Mouse (Mus musculus): ENCODE results near the gene 4930404H24Rik.
A peak's percentile ranks its signal among the peaks of the same experiment; 100 is the strongest.

The 4930404H24Rik gene

DNA sequence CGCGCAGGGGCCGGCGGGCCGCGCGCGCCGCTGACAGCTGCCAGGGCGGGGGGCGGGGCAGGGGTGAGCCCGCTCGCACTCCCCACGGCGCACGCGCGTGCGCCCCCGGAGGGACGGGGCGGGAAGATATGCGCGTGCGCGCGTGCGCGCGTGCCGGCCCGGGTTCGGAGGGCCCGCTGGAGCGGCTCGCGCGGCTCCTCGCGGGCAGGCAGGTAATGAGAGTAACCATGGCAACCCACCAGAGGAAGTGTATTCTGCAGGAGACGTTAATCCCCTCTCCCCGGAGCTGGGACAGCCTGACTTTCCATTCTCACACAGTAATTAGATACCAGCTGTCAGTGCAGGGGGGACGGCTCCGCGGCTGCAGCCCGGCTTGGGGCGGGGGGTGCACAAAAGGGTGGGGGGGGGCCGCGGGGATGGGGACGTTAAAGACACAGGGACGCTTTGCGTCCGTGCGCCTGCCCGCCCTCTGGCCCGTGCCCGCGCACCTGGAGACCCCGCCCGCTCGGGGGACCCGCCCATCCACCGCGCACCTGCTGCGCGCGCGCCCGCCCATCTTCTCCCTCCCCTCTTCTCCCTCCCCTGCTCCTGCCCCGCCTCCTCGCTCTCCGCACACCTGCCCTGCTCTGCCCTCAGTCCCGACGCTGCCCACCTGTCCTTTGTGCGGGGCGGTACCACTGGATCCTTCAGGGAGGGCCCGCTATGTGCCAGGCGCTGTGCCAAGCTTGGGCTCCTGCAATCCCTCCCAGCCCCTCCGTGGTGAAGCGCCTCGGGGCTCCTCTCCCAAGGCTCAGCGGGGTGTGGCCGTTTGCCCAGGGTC lies at the start of gene 4930404H24Rik:
Gene 4930404H24Rik (plus strand): TSS at position 218 of the 820 bp plus-strand sequence.
- H3K36me3 ChIP-seq (ENCODE audit: control insufficient read depth, insufficient read depth, low read length, poor library complexity, severe bottlenecking) = no peaks in the 10 kb centered on the region
- peak; percentile 82 for DNase-seq (ENCODE audit: low read depth, low spot score)
- H3K27me3 ChIP-seq (ENCODE audit: control insufficient read depth, insufficient read depth, low read length, poor library complexity, severe bottlenecking) = no peaks in the 10 kb centered on the region

DNA sequence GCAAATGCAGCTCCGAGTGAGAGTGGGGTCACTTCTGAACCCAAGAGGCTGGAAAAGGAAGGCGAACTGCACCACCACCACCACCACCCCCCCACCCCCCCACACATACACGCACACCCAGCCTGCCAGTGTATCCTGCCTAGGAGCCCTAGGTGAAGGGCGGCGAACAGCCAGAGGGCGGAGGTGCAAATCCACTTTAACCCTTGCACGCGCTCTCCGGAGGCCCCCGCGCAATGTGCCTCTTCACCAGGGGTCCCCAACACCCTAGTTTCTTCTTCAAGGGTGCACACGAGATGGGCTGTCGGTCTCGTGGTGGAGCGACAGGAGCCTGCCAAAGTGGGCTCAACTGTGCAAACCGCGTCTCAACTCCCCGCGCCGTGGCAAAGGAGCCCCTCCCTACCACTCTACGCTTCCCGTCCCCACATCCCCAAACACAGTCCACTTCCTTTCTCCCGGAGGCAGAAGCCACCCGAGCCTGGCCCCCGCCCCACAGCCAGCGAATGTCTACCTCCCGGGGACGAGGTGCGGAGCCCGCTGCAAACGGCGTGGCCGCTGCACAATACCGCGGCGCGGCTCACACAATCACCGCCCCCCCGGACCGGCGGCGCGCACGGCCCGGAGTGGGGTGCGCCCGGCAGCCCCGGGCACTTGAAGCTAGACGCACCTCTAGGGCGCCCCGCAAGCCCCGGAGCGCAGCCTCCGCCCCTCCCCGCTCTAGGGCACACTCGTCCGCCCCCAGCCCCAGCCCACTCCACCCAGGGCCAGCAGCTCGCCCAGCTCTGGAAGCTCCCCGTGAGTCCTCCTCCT lies 49.0 kb upstream of the 4930404H24Rik start:
- H3K36me3 ChIP-seq (ENCODE audit: control insufficient read depth, insufficient read depth, low read length, poor library complexity, severe bottlenecking) = no peaks in the 10 kb centered on the region
- peaks cover 6% of the 10 kb centered on the region for H3K27me3 ChIP-seq (ENCODE audit: control insufficient read depth, insufficient read depth, low read length, poor library complexity, severe bottlenecking)
- DNase-seq (ENCODE audit: low read depth, low spot score) = peak; percentile 14

DNA sequence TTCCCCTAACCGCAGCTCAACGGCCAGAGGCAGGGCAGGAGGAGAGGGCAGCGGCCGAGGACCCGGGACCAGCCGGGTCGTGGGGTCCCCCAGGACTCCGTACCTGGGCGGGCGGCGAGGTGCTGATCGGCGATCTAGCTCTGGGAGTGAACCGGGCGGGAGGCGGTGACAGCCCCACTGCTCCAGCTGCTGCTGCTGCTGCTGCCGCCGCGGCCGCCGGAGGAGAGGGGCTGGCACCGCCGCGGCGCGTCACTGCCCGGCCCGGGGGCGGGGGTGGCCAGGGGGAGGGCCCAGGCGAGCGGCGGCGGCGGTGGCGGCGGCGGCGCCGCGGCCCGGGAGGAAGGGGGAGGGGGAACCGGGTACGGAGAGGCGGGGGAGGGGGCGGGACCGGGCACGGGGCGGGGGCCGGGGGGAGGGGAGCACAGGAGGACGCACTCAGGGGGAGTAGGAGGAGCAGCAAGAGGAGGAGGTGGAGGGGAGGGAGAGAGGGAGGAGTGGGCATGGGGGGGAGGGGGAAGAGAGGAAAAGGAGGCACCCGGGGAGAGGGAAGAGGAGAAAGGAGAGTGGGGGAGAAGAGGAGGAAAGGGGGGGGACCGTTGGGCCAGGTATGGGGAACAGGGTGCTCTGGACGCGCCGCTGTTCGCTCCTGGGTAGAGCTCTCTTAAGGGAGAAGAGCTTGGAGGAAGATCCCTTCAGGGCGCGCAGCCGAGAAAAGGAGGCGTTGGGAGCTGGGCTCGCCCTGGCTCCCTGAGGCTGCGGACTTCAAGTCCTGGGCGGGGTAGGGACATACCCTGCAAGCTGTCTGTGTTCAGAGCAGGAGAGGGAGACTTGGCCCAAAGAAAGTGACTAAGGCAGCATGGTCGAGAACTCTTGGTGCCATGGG lies 48.1 kb upstream of the 4930404H24Rik start:
- DNase-seq (ENCODE audit: low read depth, low spot score) = peak; percentile 43
- Histone ChIP-seq H3K36me3 (ENCODE audit: control insufficient read depth, insufficient read depth, low read length, poor library complexity, severe bottlenecking) (no peaks in the 10 kb centered on the region), H3K27me3 (ENCODE audit: control insufficient read depth, insufficient read depth, low read length, poor library complexity, severe bottlenecking) (peaks cover 6% of the 10 kb centered on the region)

DNA sequence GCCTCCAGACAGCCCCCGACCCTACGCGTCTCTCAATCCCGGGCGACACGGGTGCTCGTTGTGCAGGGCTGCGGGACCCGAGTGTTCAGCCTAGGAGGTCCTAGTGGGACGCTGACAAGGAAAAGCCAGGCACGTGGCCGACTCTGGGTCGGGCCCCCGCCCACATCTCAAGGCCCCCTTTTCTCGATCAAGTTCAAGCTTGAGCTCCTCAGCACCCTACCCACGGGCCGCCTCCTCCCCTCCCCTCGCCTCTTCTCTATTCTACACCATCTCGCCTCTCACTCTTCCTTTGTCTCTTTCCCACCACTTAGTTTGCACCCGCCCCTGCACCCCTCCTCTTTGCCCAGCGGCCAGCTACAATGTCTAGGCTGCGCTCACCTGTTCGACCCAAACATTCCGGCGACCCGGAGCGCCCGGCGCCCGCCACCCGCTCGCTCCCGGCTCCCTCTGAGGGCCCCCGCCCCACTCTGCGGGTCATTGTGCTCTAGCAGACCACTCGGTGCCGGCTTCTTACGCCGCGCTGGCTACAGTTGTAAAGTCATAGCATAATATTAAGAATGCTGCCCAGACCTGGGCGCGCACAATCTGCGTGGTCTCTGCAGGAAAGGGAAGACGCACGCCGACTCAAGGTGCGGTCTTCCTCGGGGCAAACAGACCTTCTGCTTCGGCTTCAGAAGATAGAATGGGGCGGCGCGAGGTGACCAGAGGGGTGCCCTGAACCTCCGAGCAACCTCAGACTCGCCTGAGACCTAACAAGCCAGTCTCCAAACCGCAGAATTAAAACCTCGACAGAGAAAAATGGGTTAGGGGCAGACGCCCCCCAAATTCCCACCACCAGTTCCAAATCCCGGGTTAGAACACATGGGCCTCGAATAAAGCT lies 47.2 kb upstream of the 4930404H24Rik start:
- DNase-seq (ENCODE audit: low read depth, low spot score) = peak; percentile 17
- Histone ChIP-seq H3K36me3 (ENCODE audit: control insufficient read depth, insufficient read depth, low read length, poor library complexity, severe bottlenecking) (no peaks in the 10 kb centered on the region), H3K27me3 (ENCODE audit: control insufficient read depth, insufficient read depth, low read length, poor library complexity, severe bottlenecking) (peaks cover 6% of the 10 kb centered on the region)

DNA sequence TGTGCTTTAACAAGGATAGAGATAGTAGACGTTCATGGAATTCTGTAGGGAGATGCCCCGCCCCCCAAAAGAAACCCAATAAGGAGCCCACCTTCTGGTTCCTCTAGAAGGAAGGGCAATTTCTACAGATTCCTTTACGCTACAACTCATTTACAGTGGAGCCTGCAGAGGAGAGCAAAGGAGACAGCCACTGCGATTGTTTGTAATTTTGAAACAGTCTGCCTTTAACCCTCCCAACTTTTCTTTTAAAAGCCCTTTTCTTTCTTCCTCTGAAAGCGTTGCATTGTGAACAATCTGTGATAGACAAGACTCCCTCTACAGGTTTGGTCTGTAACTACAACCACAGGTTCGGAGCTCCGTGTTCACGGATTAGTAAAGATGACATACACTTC lies 46.6 kb upstream of the 4930404H24Rik start:
- Histone ChIP-seq H3K36me3 (ENCODE audit: control insufficient read depth, insufficient read depth, low read length, poor library complexity, severe bottlenecking) (no peaks in the 10 kb centered on the region), H3K27me3 (ENCODE audit: control insufficient read depth, insufficient read depth, low read length, poor library complexity, severe bottlenecking) (peaks cover 6% of the 10 kb centered on the region)
- DNase-seq (ENCODE audit: low read depth, low spot score) = peak; percentile 79

DNA sequence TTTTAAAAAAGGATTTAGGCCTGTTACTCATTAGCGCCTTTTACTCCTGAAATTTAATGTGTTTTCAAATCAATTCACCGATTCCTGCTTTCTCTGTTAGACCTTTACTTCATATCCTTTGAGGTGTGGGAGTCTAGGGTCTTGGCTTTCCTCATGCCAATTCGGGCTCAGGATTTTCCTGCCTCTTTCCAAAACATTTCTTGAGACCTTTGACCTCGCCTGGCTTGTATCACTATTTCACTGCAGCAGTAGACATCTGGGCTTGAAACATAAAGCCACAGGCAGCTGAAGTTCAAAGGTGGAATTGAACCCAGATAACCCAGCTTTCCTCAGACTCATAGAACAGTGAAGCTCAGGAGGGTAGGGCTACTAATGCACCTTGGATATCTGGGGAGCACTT lies 46.1 kb upstream of the 4930404H24Rik start:
- no peak for DNase-seq (ENCODE audit: low read depth, low spot score)
- Histone ChIP-seq H3K36me3 (ENCODE audit: control insufficient read depth, insufficient read depth, low read length, poor library complexity, severe bottlenecking) (no peaks in the 10 kb centered on the region), H3K27me3 (ENCODE audit: control insufficient read depth, insufficient read depth, low read length, poor library complexity, severe bottlenecking) (peaks cover 6% of the 10 kb centered on the region)

DNA sequence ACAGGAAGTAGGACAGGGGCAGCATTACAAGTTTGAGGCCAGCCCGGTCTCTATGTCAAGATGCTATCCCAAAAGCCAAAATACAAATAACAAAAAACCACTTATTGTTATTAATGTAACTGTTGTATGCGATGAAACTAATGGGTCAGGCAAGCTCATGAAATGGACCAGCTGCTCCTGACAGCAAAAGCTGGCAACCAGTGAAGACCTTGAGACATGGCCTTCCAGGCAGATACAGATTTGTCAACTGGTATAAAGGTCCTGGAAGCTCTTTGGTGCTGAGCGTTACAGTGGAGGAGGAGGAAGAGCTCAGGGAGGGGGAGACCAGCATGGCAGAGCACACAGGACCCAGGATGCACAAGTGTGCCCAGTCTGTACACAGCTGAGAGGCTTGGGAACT lies 44.9 kb upstream of the 4930404H24Rik start:
- no peaks in the 10 kb centered on the region for H3K36me3 ChIP-seq (ENCODE audit: control insufficient read depth, insufficient read depth, low read length, poor library complexity, severe bottlenecking)
- H3K27me3 ChIP-seq (ENCODE audit: control insufficient read depth, insufficient read depth, low read length, poor library complexity, severe bottlenecking) = peaks cover 6% of the 10 kb centered on the region
- no peak for DNase-seq (ENCODE audit: low read depth, low spot score)

DNA sequence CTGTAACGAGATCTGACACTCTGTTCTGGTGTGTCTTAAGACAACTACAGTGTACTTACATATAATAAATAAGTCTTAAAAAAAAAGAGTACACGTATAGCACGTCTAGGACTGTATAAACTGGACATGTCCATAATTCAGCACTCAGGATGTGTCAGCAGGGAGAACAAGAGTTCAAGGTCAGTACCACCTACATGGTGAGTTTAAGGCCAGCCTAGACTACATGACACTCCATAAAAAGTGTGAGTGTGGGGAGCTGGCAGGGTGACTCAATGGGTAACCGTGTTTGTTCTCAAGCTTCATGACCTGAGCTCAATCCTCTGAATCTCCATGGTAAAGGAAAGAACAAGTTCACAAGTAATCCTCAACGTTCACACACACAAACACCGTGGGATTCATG lies 44.1 kb upstream of the 4930404H24Rik start:
- H3K27me3 ChIP-seq (ENCODE audit: control insufficient read depth, insufficient read depth, low read length, poor library complexity, severe bottlenecking) = peaks cover 6% of the 10 kb centered on the region
- no peak for DNase-seq (ENCODE audit: low read depth, low spot score)
- no peaks in the 10 kb centered on the region for H3K36me3 ChIP-seq (ENCODE audit: control insufficient read depth, insufficient read depth, low read length, poor library complexity, severe bottlenecking)

DNA sequence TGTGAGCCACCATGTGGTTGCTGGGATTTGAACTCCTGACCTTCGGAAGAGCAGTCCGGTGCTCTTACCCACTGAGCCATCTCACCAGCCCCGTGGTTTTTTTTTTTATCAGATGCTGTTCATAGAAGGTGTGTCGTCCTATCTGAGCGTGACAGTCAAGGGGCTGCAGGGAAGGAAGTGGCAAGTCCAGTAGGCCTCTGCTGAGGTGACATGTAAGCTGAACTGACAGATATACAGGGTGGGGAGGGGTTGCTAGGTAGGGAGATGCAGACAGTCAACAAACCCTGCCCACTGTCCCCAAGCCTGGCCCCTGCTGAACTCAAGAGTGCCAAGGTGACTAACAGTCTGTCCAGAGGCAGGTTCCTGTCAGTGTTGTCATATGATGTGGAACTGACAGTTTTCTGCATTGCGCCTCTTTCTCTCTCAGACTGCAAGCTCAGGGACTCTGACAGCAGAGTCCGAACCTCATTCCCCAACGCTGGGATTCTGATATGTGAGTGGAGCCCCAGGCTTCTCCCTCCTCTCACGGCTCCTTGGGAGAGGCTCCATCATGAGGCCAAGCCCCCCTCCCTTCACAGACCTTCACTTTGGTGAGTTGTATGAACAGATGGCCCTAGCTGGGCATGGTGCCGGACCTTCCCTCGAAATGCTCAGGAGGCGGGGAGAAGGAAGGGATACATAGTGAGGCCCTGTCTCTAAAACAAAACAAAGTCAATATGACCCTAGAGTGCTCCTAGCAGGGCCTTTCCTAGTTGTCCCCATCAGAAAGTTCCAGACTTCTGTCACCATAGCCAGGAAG lies 38.4 kb upstream of the 4930404H24Rik start:
- H3K27me3 ChIP-seq (ENCODE audit: control insufficient read depth, insufficient read depth, low read length, poor library complexity, severe bottlenecking) = no peaks in the 10 kb centered on the region
- H3K36me3 ChIP-seq (ENCODE audit: control insufficient read depth, insufficient read depth, low read length, poor library complexity, severe bottlenecking) = no peaks in the 10 kb centered on the region
- DNase-seq (ENCODE audit: low read depth, low spot score) = no peak

DNA sequence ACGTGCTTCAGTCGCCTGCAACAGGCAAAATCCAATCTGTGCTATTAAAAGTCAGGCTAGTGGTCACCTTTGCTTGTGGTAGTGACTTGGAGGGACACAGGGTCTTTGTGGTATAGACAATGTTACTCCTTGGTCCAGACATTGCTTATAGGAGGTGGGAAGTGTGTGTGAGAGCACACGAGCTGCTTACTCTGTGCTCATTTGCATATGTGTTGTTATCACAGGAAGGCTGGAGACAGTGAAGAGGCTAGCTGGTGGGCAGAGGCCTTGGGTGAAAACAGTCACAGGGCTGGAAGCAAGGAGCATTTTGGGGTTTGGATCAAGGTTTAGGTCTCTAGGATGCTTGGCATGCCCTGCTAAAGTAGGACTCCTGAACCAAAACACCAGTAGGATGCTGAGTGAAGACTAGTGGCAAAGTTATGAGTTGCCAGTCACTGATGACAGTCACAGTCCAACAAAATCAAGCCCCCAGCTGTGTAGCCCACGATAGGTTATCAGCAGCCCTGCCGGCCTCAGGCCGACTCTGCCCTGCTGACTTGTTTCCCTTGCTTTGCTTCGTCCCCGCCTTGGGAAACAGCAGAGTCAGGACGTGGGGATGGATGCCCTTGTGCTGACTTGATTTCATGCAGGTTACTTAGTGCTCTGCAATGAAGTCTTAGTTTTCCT lies 37.6 kb upstream of the 4930404H24Rik start:
- no peak for DNase-seq (ENCODE audit: low read depth, low spot score)
- Histone ChIP-seq H3K36me3 (ENCODE audit: control insufficient read depth, insufficient read depth, low read length, poor library complexity, severe bottlenecking) (no peaks in the 10 kb centered on the region), H3K27me3 (ENCODE audit: control insufficient read depth, insufficient read depth, low read length, poor library complexity, severe bottlenecking) (no peaks in the 10 kb centered on the region)

DNA sequence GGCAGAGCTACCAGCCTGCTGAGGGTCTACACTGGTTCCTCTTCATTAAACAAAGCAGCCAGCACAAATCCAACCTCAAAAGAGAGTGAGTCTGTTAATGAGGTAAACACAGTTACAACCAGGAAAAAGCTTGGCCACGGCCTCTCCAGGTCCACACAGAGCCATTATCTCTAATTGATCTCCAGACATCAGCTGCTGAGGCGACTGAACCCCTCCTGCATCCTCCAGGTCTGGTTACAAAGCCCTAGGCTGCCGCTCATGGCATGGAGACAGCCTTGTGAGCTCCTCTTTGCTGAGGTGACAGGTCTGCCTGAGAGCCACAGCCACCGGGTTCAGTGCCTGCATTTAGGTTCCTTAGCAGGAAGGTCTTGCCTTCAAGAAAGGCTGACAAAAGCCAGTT lies 35.1 kb upstream of the 4930404H24Rik start:
- no peaks in the 10 kb centered on the region for H3K27me3 ChIP-seq (ENCODE audit: control insufficient read depth, insufficient read depth, low read length, poor library complexity, severe bottlenecking)
- no peaks in the 10 kb centered on the region for H3K36me3 ChIP-seq (ENCODE audit: control insufficient read depth, insufficient read depth, low read length, poor library complexity, severe bottlenecking)
- DNase-seq (ENCODE audit: low read depth, low spot score) = no peak

DNA sequence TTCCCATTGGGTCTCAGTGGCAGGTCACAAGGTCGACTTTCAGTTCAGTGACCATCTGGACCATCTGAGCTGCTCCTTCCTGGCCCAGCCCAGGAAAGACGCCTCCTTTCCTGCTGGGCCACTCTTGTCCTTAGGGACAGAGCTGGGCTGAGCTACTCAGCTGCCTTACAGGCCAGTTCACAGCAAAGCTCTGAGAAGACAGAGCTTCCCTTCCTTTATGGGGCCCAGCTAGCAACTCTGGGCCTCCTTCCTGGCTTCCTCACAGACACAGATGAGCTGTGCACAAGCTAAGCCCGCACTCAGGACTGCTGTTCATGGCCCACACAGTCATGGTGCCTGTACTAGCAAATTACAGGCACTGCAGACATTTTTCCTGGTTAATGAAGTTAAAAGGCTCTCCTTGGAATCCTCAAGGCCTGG lies 34.6 kb upstream of the 4930404H24Rik start:
- Histone ChIP-seq H3K36me3 (ENCODE audit: control insufficient read depth, insufficient read depth, low read length, poor library complexity, severe bottlenecking) (no peaks in the 10 kb centered on the region), H3K27me3 (ENCODE audit: control insufficient read depth, insufficient read depth, low read length, poor library complexity, severe bottlenecking) (no peaks in the 10 kb centered on the region)
- DNase-seq (ENCODE audit: low read depth, low spot score) = no peak

DNA sequence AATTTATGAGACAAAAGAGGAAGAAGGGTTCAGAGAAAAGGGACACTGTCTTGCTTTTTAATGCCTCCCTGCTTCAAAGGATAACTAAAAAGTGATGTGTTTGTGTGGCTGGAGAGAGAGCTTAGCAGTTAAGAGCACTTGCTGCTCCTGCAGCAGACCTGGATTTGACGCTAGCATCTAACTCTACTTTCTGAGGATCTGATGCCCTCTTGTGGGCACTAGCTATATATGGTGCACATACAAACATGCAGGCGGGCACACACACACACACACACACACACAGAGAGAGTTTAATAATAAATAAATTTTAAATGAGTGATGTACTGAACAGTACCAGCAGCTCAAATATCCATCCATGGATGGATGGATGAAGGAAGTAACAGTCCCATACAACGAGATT lies 29.3 kb upstream of the 4930404H24Rik start:
- Histone ChIP-seq H3K27me3 (ENCODE audit: control insufficient read depth, insufficient read depth, low read length, poor library complexity, severe bottlenecking) (no peaks in the 10 kb centered on the region), H3K36me3 (ENCODE audit: control insufficient read depth, insufficient read depth, low read length, poor library complexity, severe bottlenecking) (no peaks in the 10 kb centered on the region)
- DNase-seq (ENCODE audit: low read depth, low spot score) = no peak

Data from splenic B cell, adult 2 months (primary cell).